Mouse (Mus musculus): Measurements from ENCODE around the gene Card6.
A peak's percentile ranks its signal among the peaks of the same experiment; 100 is the strongest.

Gene Card6

GRCm38 (mm10) chr15:5086162-5086561 is 22.2 kb downstream of the Card6 start:
- no peak for DNase-seq (ENCODE audit: low spot score)

GRCm38 (mm10) chr15:5081235-5081634 is 27.1 kb downstream of the Card6 start:
- no peak for DNase-seq (ENCODE audit: low spot score)

DNA sequence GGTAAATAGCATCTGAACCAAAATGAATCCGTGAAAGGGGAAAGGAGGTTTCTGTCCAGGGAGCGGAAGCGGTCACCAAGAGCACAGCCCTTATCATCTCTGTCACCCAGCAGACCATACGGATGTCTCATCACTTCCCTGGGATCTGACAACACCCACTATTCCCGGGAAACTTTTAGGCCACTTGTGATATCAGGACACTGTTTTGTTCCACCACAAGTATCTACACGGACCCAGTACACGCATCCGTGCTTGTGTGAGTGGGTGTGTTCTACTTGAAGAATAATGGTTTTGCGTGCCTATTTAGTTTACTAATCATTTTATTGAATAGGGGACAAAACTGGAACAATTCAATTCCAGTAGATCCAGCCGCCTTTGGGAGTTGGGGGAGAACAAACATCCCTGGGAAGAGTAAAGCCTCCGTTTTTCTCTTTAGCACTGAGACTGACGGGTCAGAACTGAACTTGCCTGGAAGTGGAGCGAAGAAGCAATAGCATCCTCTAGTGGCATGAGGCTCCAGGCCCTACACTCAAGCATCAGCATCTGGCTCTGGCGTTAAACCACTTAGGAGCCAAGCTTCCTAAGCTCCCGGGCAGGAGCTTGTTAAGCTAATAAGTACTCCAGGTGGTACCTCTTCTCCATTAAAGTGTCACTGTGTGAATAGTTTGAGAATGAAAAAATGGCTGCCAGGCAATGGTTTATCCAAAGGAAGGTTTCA is 39.4 kb downstream of the Card6 start:
- peak; percentile 50 for DNase-seq (ENCODE audit: low spot score)

GRCm38 (mm10) chr15:5063635-5064034 is 44.7 kb downstream of the Card6 start, which contains the start of gene C7:
TSS of gene C7 (minus strand) at chr15:5063740.
- no peak for DNase-seq (ENCODE audit: low spot score)

Data from left cerebral cortex, adult 11 months (tissue).